Mouse (Mus musculus) erythroblast, embryonic 14.5 days (primary cell): ENCODE measurements around the gene Thbs4. TPM values are rescaled to one million over a fixed set of nuclear protein-coding genes. Genes with fewer than 3 reads are reported as not detected.

Experiments
- H3K27me3 ChIP-seq: 2 replicates; pipeline ENCODE4 v1.6.1; 2012; ENCODE audit warnings: inconsistent platforms; ENCODE audit not compliant: control insufficient read depth
- H3K36me3 ChIP-seq: 2 replicates; pipeline ENCODE4 v1.6.1; 2012; ENCODE audit warnings: mild to moderate bottlenecking, inconsistent platforms; ENCODE audit not compliant: control insufficient read depth
- H3K4me1 ChIP-seq: 2 replicates; pipeline ENCODE4 v1.6.1; 2012; ENCODE audit warnings: inconsistent platforms; ENCODE audit not compliant: control insufficient read depth
- H3K4me3 ChIP-seq: replicated peaks from 2 replicates; pipeline ENCODE3; 2012; ENCODE audit warnings: moderate library complexity, mild to moderate bottlenecking, inconsistent platforms
- H3K9me3 ChIP-seq: 2 replicates; pipeline ENCODE4 v1.6.1; 2012; ENCODE audit warnings: low read length, inconsistent platforms, mixed read lengths; ENCODE audit not compliant: control insufficient read depth
- GATA1 ChIP-seq: IDR thresholded peaks from 2 replicates; pipeline ENCODE4 v1.6.1; 2012; ENCODE audit warnings: low read length, inconsistent platforms, mixed read lengths
- TAL1 ChIP-seq: IDR thresholded peaks from 3 replicates; pipeline ENCODE4 v1.6.1; 2012; ENCODE audit warnings: low read length, inconsistent platforms, mixed read lengths
- polyA plus RNA-seq: library from polyadenylated mRNA; stranded (reverse); fragments of >175 nt; gene quantifications from 2 replicates; pipeline ENCODE4 v1.2.3, GENCODE M21; 2012

The Thbs4 gene
- polyA plus RNA-seq, 1 experiment: not detected

DNA sequence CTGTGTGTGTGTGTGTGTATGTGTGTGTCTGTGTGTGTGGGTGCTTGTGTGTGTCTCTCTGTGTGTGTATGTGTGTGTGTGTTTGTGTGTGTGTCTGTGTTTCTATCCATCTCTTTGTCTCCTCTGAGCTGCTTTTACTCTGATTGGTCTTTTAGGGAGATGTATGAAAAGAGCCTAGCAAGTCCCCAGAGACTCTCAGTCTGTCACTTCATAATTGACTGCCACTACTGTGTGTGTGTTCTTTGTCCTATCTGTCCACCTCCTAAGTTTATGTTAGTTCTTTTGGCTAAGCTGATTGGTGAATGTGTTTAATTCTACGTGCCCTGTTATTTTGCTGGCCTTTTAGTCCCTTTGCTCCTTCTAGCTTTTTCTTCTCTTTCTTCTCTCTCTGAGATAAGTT, 58.9 kb downstream of the Thbs4 start:
- Histone ChIP-seq H3K36me3 (no peaks in the 10 kb centered on the region), H3K27me3 (no peaks in the 10 kb centered on the region; the same call in 1 of the 2 replicates), H3K9me3 (no peaks in the 10 kb centered on the region), H3K4me1 (peaks cover 29% of the 10 kb centered on the region), H3K4me3 (no peak overlapping the region)
- TF ChIP-seq GATA1 (no peak), TAL1 (no peak)

DNA sequence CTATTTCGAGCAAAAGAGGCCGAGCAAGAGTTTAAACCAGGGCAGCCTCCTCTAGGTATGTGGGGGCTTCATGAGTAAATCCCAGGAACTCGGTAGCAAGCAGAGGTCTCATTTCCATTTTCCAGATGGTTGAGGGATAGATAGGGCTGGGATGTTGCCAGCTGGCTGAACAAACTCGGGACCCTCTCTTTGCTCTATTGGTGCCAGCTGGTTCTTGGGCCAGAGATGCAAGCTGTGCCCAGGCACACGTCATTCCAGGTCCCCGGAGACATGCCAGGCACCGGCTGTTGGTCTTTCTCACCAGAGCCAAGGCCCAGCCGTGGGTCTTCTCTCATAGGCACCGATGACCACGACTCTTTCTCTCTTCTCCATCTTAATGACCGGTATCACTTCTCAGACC, 60.9 kb downstream of the Thbs4 start:
- H3K36me3 ChIP-seq: no peaks in the 10 kb centered on the region
- no peaks in the 10 kb centered on the region; the same call in 1 of the 2 replicates for H3K27me3 ChIP-seq
- TF ChIP-seq GATA1 (no peak), TAL1 (no peak)
- peaks cover 23% of the 10 kb centered on the region for H3K4me1 ChIP-seq
- H3K4me3 ChIP-seq: no peak overlapping the region
- H3K9me3 ChIP-seq: no peaks in the 10 kb centered on the region

- H3K4me1 ChIP-seq: peaks cover 23% of the 10 kb centered on the region
- no peaks in the 10 kb centered on the region for H3K9me3 ChIP-seq
- H3K36me3 ChIP-seq: no peaks in the 10 kb centered on the region
- no peak overlapping the region for H3K4me3 ChIP-seq
- H3K27me3 ChIP-seq: no peaks in the 10 kb centered on the region; the same call in 1 of the 2 replicates
- no peak for TF ChIP-seq GATA1
- TF ChIP-seq TAL1: no peak
Measured at GRCm38 (mm10) chr13:92733252-92733651, 61.4 kb downstream of the Thbs4 start.

DNA sequence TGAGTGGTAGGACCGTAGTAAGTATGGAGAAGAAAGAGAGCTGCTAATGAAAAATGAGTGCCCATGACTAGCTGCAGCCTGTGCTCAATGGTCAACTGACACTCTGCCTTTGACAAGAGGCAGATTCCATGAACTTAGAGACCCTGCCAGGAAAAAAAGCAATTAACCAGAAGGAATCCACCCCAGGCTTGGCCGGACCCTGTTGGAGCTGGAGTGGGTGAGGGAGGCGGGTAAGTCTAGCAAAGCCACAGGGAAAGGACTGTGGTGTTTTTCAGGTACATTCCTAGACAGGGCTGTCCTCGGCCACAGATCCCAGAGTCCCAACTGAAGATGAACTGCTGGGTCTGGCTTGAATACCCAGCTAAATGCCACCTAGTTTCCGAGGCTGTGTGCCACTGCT, 61.8 kb downstream of the Thbs4 start:
- Histone ChIP-seq H3K36me3 (no peaks in the 10 kb centered on the region), H3K4me1 (peaks cover 24% of the 10 kb centered on the region), H3K9me3 (no peaks in the 10 kb centered on the region), H3K4me3 (no peak overlapping the region), H3K27me3 (no peaks in the 10 kb centered on the region; the same call in 1 of the 2 replicates)
- TF ChIP-seq TAL1: no peak
- no peak for TF ChIP-seq GATA1

DNA sequence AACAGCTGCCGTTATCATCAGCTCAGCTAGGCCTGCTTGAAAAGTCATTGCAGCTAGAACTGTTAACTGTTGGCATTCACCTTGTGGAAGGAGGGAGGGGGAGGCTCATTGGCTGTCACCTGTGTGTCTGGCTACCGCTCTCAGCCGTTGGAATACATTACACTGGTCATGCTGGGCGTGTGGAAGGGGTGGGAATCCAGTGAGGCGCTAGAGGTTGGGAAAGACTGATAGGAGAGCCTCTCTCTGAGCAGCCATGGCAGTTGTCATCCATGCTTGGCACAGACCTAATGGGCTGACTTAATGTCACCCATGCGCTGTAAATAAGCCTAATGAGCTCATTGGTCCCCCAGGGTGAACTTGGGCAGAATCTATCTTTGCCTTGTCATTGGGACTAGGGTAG, 62.8 kb downstream of the Thbs4 start:
- H3K4me1 ChIP-seq: peaks cover 23% of the 10 kb centered on the region
- H3K36me3 ChIP-seq: no peaks in the 10 kb centered on the region
- H3K9me3 ChIP-seq: no peaks in the 10 kb centered on the region
- TF ChIP-seq TAL1 (no peak), GATA1 (no peak)
- no peak overlapping the region for H3K4me3 ChIP-seq
- no peaks in the 10 kb centered on the region; the same call in 1 of the 2 replicates for H3K27me3 ChIP-seq

DNA sequence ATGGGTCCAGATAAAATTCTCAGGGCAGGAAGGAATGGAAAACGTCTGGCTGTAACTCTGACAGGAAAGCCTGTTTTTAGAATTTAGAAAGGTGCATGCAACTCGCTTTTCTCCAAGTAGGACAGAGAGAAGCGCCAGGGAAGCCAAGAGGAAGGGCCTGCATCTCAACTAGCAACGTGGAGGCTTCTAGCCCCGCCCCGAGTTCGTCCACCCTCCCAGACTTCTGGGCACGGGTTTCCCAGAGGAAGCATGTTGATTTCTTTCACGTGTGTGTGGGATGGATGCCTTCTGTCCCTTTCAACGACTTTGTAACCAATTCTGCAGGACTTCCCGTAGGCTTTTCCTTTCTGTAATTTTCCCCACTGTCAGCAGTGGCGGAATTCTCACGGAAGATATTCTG, 64.8 kb downstream of the Thbs4 start:
- H3K36me3 ChIP-seq: no peaks in the 10 kb centered on the region
- peaks cover 23% of the 10 kb centered on the region for H3K4me1 ChIP-seq
- H3K9me3 ChIP-seq: no peaks in the 10 kb centered on the region
- TF ChIP-seq GATA1 (no peak), TAL1 (no peak)
- no peaks in the 10 kb centered on the region for H3K27me3 ChIP-seq
- H3K4me3 ChIP-seq: no peak overlapping the region

GRCm38 (mm10) chr13:92722389-92722788, 72.2 kb downstream of the Thbs4 start:
- Histone ChIP-seq H3K9me3 (no peaks in the 10 kb centered on the region), H3K4me1 (no peaks in the 10 kb centered on the region; the same call in 1 of the 2 replicates), H3K27me3 (peaks cover 7% of the 10 kb centered on the region), H3K36me3 (no peaks in the 10 kb centered on the region), H3K4me3 (no peak overlapping the region)
- TF ChIP-seq TAL1 (no peak), GATA1 (no peak)

GRCm38 (mm10) chr13:92721006-92721405, 73.6 kb downstream of the Thbs4 start:
- Histone ChIP-seq H3K36me3 (no peaks in the 10 kb centered on the region), H3K27me3 (peaks cover 7% of the 10 kb centered on the region), H3K9me3 (no peaks in the 10 kb centered on the region), H3K4me1 (no peaks in the 10 kb centered on the region), H3K4me3 (no peak overlapping the region)
- TF ChIP-seq TAL1 (no peak), GATA1 (no peak)

DNA sequence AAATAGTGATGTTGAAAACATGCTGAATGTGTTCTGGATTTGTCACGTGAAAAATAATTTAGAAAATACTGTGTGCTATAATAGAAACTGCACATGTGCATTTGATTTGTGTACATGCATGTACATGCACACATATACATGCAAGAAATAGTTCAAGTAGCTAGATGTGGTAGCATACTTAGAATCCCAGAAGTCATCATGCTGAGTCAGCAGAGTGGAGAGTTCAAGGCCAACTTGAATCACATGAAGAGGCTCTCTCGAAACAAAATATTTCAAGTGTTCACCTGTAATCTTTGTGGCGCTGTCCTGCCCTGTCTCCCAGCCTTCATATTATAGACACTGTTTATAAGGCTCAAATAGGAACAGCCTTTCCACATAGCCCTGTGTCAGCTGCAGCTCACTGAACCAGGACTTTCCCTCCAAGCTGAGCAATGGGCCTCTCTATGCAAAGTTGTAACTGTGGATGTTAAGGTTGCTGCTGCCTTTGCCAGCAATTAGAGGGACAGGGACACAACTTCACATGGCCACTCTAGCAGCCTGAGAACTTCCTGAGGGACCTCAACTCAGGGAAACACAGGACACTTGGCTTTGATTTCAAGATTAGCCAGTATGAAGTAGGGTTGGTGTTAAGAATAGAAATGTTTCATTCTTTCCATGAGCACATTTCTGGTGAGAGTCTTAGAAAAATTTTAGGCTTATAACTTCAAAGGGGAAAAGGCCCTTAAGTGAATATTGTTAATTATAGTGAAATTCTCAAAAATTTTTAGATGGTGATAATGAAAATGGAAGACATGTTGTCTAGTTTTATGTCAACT, 76.6 kb downstream of the Thbs4 start:
- Histone ChIP-seq H3K9me3 (no peaks in the 10 kb centered on the region), H3K27me3 (peaks cover 7% of the 10 kb centered on the region), H3K36me3 (peaks cover 11% of the 10 kb centered on the region), H3K4me3 (no peak overlapping the region), H3K4me1 (no peaks in the 10 kb centered on the region)
- TF ChIP-seq TAL1 (no peak), GATA1 (no peak)

- peaks cover 60% of the 10 kb centered on the region for H3K36me3 ChIP-seq
- H3K4me3 ChIP-seq: no peak overlapping the region
- H3K9me3 ChIP-seq: no peaks in the 10 kb centered on the region
- H3K4me1 ChIP-seq: peaks cover 8% of the 10 kb centered on the region
- TF ChIP-seq GATA1: no peak
- no peak for TF ChIP-seq TAL1
- no peaks in the 10 kb centered on the region for H3K27me3 ChIP-seq
Measured at GRCm38 (mm10) chr13:92712619-92713018, 82.0 kb downstream of the Thbs4 start.
